Mouse (Mus musculus) brain, embryonic 14.5 days (tissue): ENCODE data around the gene Stat3. TPM values are rescaled to one million over a fixed set of nuclear protein-coding genes. Genes with fewer than 3 reads are reported as not detected.
A peak's percentile ranks its signal among the peaks of the same experiment; 100 is the strongest.

Experiments
- DNase-seq: peaks from one replicate; pipeline ENCODE4 v3.0.0-alpha.2; 2011; ENCODE audit warnings: low read depth
- CTCF ChIP-seq: fragments of 200-500 bp; IDR thresholded peaks from 2 replicates; pipeline ENCODE4 v1.5.1; 2012; ENCODE audit warnings: inconsistent platforms, mild to moderate bottlenecking, moderate library complexity, borderline replicate concordance; ENCODE audit not compliant: insufficient read depth, insufficient read length; ENCODE audit errors: extremely low read depth
- POLR2A ChIP-seq: fragments of 200-500 bp; IDR thresholded peaks from 2 replicates; pipeline ENCODE4 v1.6.1; 2012; ENCODE audit warnings: mild to moderate bottlenecking, inconsistent platforms, borderline replicate concordance; ENCODE audit not compliant: poor library complexity, insufficient read depth, insufficient read length, severe bottlenecking; ENCODE audit errors: extremely low read depth
- polyA plus RNA-seq: library from polyadenylated mRNA; depleted of rRNA; stranded (reverse); fragments of >200 nt; gene quantifications from 2 replicates; pipeline ENCODE4 v1.2.3, GENCODE M21; 2012

Gene Stat3
- polyA plus RNA-seq, 1 experiment: 36.9 TPM

DNA sequence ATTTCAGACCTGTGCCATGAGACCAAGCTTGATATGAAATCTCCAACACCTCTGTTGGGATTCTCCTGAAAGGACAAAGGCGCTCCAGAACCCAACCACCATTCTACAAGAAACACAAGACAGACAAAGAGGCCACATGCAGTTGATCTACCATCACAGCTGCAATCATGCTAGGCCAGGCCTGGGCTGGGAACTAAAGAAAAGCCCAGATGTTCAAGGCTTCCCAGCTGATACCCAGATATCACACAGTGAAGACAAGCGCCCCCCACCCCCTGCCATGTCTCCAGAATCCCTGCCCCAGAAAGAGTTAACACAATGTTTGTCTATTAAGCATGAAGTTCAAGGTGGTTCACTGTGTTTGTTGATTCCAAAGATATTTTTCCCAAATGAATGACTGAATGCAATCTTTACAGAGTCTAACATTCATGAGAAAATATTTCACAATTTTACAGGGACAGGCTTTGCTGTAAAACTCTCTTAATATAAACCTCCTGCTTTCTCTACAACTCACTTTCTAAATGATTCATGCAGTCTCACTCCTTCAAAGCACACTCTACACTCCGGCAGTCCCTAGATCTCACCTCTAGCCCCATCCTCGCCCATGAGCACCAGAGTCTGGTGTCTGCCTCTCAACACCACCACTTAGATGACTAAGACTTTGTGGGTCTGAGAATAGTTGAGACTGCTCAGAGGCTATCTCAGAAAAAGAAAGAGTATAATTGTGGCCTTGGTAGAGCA, 18.3 kb downstream of the Stat3 start:
- TF ChIP-seq POLR2A (no peak), CTCF (no peak)
- no peak for DNase-seq

- TF ChIP-seq CTCF (no peak), POLR2A (no peak)
- DNase-seq: no peak
Observed at GRCm38 (mm10) chr11:100918007-100918406, 21.3 kb downstream of the Stat3 start.

DNA sequence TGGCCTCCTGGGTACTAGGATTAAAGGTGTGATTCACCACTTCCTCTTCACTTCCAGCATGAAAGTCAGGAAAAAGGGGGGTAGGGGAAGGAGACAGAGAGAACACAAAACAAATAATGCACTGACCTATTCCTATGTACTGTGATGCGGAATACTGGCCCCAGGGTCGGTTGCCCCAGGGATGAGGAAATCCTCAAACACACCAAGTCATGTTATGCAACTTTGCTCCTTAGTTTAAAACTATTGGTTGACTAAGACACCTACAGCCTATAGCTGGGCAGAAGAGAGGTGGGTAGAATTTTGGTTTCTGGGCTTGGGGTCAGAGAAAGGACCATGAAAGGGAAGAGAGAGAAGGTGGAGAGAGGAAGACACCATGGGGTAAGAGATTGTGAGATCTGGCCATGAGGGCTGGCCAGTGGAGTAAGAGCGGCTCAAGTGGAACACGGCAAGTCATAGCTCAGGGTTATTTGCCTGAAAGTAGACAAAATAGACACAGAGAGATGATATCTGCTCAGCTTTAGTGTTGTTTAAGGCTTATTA, 22.8 kb downstream of the Stat3 start:
- DNase-seq: no peak
- TF ChIP-seq POLR2A: no peak
- TF ChIP-seq CTCF: no peak

DNA sequence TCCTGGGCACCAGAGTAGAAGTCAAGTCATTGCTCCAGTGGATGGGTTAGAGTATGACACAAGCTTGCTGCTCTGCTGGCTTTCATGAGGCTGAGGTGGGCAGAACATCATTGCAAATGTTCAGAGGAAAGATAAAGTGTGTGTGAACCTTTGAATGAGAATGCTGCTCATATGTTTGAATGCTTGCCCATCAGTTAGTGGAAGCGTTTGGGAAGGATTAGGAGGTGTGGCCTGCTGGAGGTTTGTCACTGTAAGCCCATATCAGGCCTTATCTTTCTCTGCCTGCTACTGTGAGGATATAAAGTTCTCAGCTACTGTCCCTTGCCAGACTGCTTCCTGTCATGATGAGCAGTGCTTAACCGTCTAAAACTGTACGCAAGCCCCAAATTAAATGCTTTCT, 24.3 kb downstream of the Stat3 start:
- TF ChIP-seq CTCF: no peak
- TF ChIP-seq POLR2A: no peak
- no peak for DNase-seq

DNA sequence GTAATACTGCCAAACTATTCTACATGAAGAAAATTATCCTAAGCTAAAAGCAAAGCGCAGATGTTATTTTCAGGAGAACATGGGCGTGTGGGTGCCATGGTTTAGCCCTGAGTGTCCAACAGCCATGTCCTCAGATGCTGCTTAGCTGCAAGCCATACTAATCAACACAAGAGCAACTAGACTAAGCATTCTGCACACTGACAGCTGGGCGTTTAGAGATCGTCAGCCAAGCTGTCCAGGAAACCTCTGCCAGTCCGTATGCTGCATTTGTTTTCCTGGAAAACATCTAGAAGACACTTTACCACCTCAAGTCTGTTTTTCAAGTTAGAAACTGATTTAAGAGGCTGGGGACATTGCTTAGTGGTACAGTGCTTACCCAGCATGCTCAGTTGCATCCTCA, 24.9 kb downstream of the Stat3 start:
- TF ChIP-seq CTCF (no peak), POLR2A (no peak)
- peak; percentile 31 for DNase-seq

DNA sequence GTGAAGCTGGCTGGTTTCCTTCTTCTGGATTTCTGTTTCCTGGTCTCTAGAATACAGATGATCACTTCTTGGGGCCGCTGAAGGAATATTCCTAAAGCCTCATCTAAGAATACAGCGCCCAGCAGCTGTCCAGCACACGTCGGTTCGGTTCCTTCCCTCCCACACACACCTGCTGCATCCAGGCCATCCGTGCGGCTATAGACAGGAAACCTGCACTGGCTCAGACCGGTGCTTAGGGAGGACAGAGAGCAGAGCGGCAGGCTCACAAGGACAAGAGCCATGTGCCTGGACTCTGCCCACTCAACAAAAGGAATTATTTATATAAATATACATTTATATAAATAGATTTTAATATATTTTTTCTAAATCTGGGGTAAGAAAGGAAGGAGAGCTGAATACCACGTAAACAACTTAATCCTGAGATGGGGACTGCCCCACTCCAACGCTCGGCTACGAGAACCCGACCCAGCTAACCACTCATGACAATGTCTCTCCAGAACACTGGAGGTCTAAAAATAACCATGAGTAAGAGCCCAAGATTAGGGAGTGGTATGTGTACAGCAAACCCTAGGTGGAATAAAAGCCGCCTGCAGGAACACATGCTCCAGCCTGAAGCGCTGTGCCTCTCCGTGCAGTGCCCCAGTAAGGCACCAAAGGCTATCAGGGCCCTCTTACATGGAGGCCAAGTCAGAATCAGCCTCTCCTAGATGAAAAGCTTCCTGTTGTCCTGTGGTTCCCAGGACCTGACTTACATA, 26.8 kb downstream of the Stat3 start:
- no peak for DNase-seq
- TF ChIP-seq POLR2A: no peak

DNA sequence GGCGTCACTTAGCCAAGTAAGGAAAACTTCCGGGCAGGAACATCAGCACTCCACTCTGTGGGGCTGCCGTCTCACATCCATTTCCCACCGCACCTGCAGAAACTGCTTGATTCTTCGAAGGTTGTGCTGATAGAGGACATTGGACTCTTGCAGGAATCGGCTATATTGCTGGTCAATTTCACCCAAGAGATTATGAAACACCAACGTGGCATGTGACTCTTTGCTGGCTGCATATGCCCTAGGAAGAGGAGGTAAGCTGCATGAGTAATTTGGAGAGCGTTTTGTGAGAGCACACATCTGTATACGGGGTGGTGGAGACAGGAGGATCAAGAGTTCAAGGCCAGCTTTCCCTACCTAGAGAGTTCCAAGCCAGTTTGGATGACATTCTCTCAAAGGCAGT, 30.8 kb downstream of the Stat3 start:
- no peak for DNase-seq
- TF ChIP-seq CTCF (no peak), POLR2A (no peak)

DNA sequence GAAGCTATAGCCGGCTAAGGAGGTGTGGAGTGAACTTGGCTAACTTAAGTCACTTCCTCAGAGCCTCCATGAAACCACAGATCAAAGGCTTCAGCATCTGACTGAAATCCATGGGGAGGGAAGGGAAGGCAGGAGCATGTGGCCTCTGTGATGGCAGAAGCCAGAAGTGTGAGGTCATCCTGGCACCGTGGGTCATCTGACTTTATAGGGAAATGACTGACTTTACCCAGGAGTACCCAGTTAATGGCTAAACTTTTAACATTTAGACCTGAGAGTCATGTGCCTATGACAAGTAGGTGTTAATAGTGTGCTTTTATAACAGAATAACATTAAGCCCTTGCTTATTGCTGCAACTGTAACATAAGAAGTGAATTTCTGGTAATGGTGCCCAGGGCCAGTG, 31.2 kb downstream of the Stat3 start:
- no peak for DNase-seq
- TF ChIP-seq CTCF (no peak), POLR2A (no peak)

- TF ChIP-seq CTCF: no peak
- no peak for TF ChIP-seq POLR2A
- no peak for DNase-seq
Observed at GRCm38 (mm10) chr11:100906885-100907284, 32.5 kb downstream of the Stat3 start.

DNA sequence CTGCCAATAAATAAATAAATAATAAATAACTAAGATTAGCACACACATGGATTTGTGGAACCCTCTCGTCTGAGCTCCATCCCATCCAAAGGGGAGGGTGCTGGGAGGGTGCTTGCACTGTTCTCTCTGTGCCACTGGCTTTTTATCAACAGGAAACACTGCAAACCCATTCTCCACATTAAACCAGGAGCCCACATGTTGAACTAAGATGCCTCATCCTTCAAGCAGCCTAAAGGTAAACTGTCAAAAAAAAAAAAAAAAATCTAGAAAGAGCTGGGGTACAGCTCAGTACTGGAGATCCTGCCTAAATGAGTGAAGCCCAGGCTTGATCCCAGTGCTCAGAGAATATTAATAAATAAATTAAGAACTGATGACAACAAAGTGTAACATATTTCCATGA, 33.4 kb downstream of the Stat3 start:
- TF ChIP-seq CTCF: no peak
- TF ChIP-seq POLR2A: no peak
- no peak for DNase-seq

GRCm38 (mm10) chr11:100904580-100905351, 34.6 kb downstream of the Stat3 start:
- TF ChIP-seq CTCF (no peak), POLR2A (no peak)
- DNase-seq: no peak

DNA sequence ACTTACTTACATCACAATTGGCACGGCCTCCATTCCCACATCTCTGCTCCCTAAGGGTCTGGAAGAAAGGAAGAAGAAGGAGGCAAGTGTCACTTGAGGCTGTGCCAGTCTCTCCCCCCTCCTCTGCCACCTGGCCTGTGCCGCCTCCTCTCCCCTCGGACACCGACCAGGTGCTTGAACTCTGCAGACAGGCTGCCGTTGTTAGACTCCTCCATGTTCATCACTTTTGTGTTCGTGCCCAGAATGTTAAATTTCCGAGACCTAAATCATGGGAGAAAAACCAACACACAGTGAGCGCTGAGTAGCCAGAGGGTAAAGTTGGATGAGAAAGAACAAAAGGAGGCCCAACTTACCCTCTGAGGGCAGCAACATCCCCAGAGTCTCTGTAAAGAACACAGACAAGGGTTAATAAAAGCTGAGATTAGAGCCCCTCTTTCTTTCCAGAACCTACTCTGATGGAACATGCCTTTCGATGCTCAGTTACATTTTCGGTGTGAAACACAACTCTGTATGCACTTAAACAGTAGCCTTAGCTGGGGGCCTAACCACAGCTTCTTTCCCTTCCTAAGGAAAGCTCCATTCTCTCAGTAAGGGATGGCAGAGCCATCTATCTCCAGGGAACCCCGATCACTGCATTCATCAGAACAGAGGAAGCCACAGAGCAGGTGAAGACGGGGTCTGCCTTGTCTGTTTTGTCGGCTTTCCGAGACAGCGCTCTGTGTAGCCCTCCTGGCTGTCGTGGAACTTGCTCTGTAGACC, 40.7 kb downstream of the Stat3 start:
- no peak for TF ChIP-seq POLR2A
- no peak for TF ChIP-seq CTCF
- DNase-seq: peak; percentile 83
